Mouse (Mus musculus) right cerebral cortex, postnatal 14 days (tissue): Measurements from ENCODE around the gene Top3b.
"Not testable (repeated sequence)": the region's sequence is repeated elsewhere in the genome, so short reads cannot be mapped to it uniquely, and the experiment has no call there.

Experiments
- DNase-seq: peaks from one replicate; pipeline ENCODE4 v3.0.0; 2022

Gene Top3b

DNA sequence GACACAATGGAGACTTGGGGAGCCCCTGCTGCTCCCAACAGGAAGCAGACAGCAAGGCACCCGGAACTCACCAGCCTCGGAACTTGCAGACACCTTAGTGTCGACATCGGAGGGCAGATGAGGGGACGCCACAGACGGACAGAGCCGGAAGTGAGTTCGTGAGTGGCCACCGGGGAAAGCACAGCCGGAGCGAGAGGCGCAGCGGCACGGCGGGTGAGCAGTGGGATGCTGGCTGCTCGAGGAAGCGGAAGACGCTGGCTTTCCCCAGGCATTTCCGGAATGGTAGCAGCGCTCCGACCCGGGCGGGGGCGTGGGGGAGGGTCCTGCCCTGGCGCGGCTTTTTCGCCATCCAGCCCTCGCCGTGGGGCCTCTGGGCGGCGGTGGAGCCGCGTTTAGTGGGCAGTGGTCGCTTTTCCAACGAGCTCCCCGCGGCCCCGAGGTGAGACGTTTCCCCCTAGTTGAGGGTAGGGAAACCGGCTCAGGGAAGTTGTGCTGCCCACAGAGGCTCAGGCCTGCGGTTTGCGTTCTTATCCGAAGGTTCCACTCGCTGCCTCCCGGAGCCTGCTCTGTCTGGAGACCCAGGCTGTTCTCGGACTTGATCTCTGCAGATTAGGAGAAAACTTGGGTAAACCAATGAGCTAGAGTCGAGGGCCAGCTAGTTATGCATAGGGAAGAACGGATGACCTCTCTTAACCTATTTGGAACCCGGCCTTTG lies at the start of gene Top3b, which contains the start of gene Vpreb1:
Top3b (plus strand) TSS at position 120 of the 715 bp plus-strand sequence.
Vpreb1 (minus strand) TSS at position 227 of the 715 bp plus-strand sequence.
- DNase-seq, result peak; percentile 89

DNA sequence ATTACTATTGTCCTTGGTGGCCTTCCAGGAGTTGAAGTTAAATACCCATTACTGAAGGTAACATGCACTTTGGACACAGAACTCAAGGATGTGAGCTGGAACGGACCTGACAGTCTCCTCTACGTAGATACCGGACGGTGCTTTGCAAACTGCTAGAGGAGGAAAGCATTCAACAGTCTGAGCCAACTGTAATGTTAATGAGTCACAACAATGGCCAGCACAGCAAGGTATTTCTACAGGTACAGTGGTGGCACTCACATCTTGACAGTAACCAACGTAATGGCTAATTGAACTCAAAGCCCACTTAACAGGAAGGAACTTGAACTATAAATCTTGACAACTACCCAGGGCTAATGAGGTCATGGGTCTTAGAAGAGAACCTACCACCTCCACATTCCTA lies 45.1 kb upstream of the Top3b start:
- no peak for DNase-seq

DNA sequence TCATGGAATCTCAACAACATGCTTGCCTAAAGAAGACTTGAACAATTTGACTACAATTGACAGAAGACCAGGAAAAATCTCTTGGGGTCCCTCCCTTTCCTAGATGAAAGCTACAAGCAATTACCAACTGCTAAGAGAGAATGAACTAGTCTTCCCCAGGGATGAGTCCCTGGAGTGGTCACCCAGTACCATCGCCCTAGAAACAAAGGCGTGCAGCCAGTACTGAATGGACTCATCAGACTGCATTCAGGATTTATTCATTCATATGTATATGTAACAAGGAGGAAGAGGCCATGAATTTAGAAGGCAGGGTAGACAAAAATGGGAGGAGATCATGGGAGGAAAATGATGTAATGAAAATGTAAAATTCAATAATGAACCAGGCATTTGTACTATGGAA lies 44.3 kb upstream of the Top3b start:
- no peak for DNase-seq

DNA sequence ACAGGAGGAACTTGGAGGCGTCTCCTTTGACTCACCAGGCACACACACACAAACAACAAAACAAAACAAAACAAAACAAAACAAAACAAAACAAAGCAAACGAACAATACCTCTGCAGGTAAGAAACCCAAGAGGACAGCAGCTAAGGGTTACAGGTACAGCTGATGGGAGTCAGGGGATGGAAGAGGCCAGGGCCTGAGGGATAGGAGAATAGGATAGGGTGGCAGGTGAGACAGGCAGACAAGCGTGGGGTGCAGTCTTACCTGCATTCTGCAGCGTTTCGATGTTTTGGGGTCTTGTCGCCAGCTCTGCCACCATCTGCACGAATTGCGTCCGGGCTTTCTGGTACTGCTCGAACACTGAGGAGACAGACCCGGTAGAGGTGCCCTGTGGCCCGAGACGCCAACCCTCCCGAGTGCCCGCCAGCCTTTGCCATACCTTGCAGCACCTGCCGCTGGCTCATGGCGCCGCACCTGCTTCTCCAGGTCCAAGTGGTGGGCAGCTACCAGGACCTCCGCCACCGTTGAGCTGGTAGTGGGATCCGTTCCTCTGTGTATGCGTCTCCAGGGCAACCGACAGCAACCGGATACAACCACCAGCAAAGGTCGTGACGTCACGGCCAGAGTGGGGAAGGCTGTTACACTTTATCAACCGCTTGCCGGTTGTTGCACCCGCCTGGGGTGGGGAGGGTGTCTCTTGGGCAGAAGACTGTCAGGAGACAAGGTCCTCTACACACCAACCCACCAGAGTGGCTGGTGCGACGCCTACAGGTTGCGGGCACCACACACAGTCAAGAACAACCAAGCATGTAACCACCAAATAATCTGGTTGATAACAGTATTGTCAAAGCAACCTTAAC lies 41.5 kb upstream of the Top3b start, which contains the start of gene Spag6l:
Spag6l (minus strand) TSS at position 700 of the 859 bp plus-strand sequence.
- DNase-seq, result peak; percentile 73

DNA sequence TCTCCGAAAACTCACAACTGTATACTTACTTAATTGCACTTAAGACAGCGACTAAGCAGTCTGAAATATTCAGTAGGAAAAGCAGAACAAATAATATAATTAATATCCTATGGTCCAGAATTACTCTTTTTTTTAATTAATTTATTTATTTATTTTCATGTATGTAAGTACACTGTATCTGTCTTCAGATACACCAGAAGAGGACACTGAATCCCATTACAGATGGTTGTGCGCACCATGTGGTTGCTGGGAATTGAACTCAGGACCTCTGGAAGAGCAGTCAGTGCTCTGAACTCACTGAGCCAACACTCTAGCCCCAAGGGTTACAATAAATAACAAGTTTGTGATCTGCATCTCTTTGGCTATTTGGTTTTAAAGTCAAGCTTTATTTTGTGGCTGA lies 40.9 kb upstream of the Top3b start:
- no peak for DNase-seq

DNA sequence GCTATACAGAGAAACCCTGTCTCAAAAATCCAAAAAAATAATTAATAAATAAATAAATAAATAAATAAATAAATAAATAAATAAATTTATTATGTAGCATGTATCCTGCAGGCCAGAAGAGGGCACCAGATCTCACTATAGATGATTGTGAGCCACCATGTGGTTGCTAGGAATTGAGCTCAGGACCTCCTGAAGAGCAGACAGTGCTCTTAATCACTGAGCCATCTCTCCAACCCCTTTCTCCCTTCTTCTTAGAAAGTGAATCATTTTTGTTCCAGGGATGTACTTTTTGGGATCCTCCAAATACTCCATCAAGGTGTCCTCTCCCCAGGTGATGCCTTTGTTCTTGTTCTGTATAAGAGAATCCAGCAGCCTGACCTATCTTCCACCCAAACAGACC lies 21.3 kb upstream of the Top3b start:
- no peak for DNase-seq

DNA sequence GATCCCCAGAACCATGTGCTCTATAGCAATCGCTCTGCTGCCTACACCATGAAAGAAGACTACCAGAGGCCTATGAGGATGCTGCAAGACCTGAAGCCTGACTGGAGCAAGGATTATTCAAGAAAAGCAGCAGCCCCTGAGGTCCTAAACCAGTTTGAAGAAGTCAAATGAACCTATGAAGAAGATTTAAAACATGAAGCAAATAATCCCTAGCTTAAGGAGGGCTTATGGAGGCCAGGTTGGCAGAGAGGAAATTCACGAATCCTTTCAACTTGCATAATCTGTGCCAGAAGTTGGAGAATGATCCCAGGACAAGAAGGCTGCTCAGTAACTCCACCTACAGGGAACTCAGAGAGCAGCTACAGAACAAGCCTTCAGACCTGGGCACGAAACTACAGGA lies 18.1 kb upstream of the Top3b start:
- DNase-seq, result no peak

DNA sequence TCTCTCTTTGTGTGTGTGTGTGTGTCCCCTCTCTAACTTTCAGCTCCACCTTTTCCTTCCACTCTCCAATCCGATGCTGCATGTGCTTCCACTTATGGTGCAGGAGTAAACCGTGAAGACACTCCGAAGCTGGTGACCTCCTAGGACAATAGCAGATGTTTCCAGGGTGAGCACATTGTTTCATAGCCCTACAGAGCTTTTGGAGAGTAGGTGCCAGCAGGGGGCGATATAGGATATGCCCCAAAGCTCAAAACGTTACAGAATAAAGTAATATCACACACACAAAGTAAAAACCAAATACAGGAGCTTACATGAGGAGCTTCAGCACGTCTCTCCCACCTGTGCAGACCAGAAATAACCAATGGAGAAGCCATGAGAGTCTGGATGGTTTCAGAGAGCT lies 15.7 kb upstream of the Top3b start:
- DNase-seq, result peak; percentile 19

DNA sequence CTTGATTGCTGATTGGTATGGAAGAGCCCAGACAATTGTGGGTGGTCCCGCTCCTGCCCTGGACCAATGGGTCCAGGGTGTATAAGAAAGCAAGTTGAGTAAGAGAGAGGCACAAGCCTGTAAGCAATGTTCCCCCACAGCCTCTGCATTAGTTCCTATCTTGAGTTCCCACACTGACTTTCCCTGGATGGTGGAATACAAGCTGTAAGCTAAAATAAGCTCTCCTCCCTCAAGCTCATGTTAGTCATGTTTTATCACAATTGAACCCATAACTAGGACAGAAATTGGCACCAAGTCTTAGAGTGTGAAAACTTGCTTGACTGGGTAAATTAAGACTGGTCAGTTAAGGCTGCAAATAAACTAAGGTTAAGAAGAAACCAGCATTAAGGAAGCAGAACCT lies 15.0 kb upstream of the Top3b start:
- DNase-seq, result no peak

DNA sequence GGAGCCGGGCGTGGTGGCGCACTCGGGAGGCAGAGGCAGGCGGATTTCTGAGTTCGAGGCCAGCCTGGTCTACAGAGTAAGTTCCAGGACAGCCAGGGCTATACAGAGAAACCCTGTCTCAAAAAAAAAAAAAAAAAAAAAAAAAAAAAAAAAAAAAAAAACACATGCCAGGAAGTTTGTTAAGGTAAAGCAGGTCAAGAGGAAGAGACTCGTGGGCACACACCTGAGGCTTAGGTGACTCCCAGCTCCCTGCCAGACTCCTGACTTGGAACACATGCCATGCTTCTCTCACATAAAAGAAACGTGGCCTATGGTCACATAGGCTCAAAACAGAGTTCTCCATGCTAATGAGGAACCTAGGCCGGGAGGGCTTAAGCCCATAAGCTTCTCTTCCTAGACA lies 14.5 kb upstream of the Top3b start:
- not testable (repeated sequence) for DNase-seq

DNA sequence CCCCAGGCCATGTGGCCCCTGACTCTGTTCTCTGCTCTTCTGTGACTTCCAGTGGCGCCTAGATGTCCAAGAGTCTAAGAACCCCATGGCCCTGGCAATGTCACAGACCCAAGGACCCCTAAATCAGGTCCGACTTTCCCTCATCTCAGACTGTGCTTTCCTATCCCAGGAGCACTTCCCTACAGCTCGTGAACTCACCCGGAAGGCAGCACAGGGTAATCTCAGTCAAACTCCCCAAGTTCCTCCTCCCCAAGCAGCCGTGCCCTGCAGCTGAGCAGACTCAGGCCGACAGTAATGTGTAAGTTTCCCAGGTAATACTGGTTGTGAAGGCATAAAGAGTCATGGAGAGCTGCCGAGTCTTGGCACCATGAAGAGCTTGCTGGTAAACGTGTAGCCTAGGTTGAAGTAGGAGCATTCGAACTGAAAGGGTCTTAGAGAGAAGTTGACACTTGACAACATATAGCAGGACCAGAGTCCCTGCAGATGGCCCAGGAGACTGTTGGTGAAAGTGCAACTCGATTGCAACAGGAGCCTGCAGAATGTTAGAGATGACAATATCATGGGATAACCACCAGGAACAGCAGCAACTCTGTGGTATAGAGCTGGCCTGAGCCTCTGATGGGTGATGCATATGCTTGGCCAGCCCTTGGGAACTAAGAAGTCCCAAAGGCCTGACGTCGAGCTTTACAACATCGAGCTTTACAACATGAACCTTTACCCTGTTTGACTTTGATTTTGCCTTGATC lies 13.6 kb upstream of the Top3b start:
- DNase-seq, result no peak

DNA sequence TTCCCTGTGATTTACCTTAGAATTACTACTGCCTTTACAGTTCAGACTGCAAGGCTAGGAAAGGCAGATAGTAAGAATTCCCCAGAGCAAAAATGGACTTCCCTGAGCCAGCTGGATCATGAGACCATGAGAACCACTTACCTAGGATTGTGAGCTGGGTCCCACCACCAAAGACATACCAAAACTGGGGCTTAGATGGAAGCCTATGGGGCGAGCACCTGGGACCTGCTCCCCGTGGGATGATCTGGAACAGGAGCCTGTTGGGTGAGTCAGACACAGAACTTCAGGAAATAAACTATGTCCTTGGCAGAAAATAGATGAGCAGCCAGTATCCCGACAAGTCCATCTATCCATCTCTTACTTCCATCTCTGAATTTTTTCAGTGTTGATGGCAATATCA lies 8.2 kb upstream of the Top3b start:
- DNase-seq, result no peak

DNA sequence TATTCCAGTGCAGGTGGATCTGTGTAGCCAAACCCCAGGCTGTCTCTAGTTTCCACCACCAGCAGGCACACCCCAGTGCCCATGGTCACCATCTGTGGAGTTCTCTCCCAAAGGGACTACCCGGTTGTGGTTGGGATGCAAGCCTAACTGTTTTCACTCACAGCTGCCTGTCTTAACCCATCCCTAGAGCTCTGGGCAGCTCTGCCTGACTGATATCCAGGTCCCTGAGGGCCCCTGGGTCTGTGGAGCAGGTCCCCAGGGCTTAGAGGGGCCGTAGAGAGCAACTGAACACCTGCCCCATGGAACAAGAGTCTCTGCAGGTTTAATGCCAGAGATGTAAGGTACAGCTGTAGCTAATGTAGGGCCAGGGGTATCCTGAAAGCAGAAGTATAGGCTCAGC lies 6.6 kb upstream of the Top3b start, which contains the start of gene Igll1:
Igll1 (minus strand) TSS at position 8 of the 400 bp plus-strand sequence.
- DNase-seq, result no peak

DNA sequence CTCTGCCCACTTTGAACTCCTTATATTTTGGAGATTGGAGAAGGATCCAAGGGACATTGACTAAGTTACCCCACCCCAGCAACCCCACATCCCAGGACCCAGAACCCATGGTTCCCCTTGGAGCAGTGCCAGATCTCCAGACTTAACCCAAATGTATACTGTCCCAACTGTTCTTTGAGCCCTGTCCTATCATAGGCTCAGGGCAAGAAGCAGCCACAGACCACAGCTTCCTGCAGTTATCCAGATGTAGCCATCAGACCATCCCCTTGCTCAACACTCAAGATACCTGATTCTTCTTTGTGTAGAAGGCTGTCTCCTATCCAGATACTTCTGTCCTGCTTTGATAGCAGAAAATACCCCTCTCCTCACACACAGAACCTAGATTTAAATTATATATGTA lies 5.3 kb upstream of the Top3b start:
- no peak for DNase-seq

DNA sequence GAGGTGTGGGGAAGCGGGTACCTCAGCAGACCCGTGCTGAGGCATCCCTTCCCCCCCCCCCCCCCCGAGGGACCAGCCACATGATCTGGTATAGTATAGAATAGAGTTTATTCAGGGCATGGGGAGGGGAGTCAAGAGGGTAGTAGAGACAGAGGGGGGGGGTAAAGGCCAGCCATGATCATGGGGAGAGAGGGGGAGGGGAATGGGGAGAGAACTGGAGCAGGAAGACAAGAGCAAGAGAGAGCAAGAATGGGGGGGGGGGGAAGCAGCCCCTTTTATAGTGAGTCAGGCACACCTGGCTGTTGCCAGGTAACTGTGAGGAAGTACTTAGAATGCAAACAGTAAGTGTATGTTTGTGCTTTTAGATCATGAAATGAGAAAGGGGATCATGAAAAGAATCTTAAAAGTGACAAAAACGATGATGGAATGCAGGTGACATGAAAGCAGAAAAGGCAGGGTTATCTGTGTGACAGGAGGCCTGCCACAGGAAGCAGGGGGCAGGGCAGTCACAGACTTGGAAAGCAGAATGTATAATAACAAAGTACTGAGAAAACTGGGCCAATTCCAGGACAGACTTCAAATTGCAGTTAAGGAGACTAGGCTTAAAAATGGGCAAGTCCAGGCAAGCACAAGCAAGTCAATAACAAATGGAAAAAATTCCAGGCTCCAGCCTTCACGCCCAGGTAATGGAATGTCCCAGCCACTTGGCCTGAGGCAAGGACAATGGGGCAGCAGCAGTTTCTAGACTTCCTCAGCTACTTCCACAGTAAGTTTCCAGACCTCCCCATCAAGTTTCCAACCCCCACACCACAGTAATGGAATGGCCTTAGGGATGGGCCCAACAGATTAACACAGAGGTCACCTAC lies 4.6 kb upstream of the Top3b start:
- DNase-seq, result no peak

DNA sequence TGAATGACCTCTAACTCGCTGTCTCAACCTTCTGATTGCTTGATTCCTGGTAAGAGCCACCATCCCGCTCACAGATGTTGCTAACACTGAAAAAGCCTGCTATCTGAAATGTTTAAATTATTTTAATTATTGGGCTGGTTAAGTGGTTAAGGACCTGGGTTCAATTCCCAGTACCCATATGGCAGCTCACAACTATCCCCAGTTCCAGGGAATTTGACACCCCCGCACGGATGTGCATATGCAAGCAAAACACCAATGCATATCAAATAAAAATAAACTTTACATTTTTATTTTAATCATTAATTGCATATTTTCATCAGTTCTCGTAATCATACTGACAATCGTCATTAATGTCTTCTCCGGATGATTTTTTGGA lies 307 bp upstream of the Top3b start:
- no peak for DNase-seq

DNA sequence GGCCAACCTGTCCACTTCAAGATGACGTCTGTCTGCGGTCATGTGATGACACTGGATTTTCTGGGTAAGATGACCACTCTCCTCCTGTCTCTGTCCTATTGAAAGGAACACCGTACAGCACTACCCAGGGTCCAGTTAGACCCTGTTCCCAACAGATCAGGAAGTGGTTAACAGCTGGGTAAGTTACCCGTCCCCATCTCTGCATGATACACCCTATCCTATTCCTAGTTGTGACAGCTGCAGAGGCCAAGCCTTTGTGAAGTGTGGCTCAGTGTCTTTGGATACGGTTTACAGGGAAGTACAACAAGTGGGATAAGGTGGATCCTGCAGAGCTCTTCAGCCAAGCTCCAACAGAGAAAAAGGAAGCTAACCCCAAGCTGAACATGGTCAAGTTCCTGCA lies 8.5 kb downstream of the Top3b start:
- DNase-seq, result no peak

DNA sequence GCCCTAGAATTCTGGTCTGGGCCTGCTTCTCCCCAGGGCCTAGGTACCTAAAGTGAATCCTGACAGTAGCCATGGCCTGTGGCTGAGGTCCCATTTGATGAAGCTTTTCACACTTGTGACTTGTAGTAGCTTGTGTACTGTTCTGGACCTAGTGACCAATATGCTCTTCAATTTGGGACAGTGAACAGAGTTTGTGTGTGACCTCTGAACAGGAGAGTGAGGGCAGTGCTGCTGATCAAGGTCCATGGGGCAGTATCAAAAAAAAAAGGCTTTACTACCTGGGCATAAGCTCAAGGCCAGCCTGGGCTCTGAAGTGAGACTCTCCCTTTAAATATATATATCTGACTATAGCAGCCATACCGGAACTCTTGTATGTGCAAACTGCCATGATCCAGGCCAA lies 17.8 kb downstream of the Top3b start:
- no peak for DNase-seq

DNA sequence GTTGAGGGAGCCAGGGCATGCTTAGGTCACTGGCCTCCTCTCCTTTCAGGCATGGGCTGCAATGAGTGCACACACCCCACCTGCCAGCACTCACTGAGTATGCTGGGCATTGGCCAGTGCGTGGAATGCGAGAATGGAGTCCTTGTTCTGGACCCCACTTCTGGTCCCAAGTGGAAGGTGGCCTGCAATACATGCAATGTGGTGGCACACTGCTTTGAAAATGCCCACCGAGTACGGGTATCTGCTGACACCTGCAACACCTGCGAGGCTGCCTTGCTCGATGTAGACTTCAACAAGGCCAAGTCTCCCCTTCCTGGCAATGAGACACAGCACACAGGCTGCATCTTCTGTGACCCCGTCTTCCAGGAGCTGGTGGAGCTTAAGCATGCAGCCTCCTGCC lies 21.8 kb downstream of the Top3b start:
- no peak for DNase-seq

DNA sequence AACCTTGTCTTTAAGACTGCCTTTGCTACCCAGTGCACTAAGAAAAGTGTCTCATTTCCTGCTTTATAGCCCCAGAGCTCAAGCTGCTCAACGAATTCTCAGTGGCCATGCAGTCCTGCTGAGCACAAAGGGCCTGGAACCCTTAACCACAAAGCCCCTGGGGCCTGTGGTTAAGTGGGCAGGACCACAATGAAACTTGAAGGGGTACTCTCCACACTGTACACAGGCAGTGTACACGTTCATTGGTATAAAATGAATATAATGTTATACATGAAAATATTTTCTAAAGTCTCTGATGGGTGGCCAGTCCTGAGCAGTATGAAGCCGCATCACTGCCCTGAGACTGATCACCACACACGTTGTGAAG lies 25.5 kb downstream of the Top3b start:
- DNase-seq, result no peak

DNA sequence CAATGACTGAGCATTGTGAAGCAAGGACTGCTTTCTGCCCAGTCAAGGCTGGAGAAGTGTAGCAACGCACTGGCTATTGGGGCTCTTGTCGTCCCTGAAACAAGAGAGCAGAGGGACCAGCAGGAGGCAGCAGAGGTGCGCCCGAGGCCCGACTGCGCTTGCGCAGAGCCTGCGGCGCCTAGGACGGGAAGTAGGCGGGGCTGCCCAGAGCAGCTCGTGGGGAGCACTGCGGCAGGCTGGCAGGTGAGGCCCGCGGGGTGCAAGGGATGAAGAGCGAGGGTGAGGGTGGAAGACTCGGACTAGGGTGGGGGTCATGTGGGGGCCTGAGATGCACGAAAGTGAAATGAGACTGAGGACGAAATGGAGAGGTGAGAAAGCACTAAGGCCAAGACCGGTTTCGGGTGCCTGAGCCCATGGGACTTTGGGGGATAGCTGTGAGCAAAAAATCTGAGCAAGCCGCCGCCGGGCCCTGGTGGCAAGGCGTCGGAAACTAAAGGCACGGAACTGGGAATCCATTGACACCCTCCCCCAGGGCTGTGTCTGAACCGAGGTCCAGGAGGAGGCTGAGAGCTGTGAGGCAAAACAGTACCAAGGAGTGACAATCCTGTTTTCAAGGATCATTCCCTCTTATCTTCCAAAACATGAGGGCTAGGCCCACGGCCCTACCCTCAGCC lies 26.0 kb downstream of the Top3b start, which contains the start of gene Ppm1f:
Ppm1f (plus strand) TSS at position 88 of the 674 bp plus-strand sequence.
- DNase-seq, result peak; percentile 93

DNA sequence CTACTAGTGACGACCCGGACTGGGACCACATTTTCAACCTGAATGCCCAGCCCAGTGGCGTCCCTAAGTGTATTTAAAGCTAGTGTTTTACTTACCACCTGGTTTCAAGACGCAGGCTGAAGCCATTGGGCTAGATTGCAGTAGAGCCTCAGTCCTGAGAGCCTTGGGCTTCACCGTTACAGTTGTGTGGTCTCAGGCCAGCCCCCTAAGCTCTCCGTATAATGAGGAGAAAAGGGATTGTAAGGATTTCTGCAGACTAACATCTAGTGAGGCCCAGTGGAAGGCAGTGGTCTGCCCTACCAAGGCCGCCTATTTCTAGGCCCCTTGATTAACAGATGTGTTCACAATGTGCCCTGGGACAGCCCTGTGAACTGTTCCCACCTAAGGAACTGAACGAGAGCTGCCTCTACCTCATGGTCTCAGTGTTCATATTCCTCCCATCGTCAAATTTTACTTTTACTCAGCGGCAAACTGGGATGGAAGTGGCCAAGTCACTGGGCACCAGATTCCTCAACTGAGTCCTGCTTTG lies 26.6 kb downstream of the Top3b start:
- no peak for DNase-seq
